Mouse (Mus musculus) adrenal gland, postnatal 0 days (tissue): ENCODE results near the gene Gm47955. TPM values are rescaled to one million over a fixed set of nuclear protein-coding genes. Genes with fewer than 3 reads are reported as not detected.

Experiments used
- polyA plus RNA-seq: library from polyadenylated mRNA; unstranded; fragments of >200 nt; fragmentation: Nextera tagmentation; extraction: Ambion mirVana; gene quantifications from 2 replicates; pipeline ENCODE4 v1.2.1, GENCODE M21; 2015

The Gm47955 gene
- polyA plus RNA-seq = not detected in 2 replicates

DNA sequence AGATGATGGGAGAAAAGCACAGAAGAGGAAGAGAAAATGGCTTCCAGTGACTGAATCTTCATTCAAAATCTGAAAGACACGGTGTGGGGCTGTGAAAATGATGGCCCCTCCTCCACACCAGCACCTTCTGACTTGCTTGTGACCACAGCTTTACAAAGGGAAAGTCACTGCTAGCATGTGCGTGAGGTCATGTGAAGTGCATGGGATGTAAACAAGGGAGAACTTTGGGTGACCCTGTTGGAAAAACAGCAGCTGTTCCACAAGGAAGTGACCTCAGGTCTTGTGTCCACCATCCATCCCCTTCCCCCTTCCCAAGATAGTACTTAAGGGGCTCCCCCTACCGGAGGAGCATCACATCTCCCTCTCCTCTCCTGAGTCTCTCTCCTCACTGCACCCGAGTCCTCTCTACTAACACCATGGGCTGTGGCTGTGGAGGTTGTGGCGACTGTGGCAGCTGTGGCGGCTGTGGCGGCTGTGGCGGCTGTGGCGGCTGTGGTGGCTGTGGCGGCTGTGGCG lies at the start of gene Gm47955:
Gm47955 (plus strand) TSS at position 417 of the 516 bp plus-strand sequence.

DNA sequence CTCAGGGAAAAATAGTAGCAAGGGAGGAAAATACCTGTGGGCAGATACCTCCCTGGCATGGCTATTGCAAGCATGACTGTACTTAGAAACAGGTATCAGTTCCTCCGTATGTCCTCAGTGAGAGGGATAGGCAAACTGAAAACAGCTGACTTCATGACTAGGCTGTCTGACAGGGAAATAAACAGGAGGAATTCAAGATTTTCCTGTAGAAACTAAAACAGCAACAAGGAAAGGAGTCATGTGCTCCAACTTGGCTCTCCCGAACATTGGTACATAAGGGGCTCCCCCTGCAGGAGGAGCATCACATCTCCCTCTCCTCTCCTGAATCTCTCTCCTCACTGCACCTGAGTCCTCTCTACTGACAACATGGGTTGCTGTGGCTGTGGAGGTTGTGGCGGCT lies 47.1 kb upstream of the Gm47955 start, which contains the start of gene A030005L19Rik:
A030005L19Rik (plus strand) TSS at position 301 of the 400 bp plus-strand sequence.

DNA sequence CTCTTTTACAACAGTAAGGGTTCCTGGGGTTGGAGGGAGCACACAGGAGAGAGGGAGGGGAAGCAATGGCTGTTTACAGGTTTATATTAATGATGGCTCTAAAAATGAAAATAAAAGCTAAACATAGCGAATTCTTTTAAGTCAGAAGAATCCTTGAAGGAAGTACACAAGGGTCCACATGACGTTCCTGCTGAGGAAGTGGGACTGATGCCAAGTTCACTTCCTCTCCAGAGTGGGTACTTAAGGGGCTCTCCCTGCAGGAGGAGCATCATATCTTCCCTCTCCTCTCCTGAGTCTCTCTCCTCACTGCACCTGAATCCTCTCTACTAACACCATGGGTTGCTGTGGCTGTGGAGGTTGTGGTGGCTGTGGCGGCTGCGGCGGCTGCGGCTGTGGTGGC lies 35.4 kb upstream of the Gm47955 start, which contains the start of gene A030014E15Rik:
A030014E15Rik (plus strand) TSS at position 268 of the 400 bp plus-strand sequence.

DNA sequence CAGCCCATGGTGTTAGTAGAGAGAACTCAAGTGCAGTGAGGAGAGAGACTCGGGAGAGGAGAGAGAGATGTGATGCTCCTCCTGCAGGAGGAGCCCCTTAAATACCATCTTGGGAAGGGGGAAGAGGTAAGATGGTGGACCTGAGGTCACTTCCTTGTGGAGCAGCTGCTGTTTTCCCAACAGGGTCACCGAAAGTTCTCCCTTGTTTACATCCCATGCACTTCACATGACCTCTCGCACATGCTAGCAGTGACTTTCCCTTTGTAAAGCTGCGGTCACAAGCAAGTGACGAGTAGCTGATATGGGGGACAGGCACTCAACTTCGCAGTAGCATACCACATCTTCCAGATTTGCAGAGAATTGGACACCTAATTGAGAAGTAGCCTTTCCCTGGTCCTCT lies 28.8 kb upstream of the Gm47955 start, which contains the start of gene Gm6217:
Gm6217 (minus strand) TSS at position 74 of the 400 bp plus-strand sequence.

DNA sequence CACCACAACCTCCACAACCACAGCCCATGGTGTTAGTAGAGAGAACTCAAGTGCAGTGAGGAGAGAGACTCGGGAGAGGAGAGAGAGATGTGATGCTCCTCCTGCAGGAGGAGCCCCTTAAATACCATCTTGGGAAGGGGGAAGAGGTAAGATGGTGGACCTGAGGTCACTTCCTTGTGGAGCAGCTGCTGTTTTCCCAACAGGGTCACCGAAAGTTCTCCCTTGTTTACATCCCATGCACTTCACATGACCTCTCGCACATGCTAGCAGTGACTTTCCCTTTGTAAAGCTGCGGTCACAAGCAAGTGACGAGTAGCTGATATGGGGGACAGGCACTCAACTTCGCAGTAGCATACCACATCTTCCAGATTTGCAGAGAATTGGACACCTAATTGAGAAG lies 16.8 kb upstream of the Gm47955 start, which contains the start of gene A030003K21Rik:
A030003K21Rik (minus strand) TSS at position 94 of the 400 bp plus-strand sequence.

GRCm38 (mm10) chr1:82955913-82956312 lies 4.2 kb upstream of the Gm47955 start, which contains the start of gene Gm7544:
Gm7544 (minus strand) TSS chr1:82956013.

DNA sequence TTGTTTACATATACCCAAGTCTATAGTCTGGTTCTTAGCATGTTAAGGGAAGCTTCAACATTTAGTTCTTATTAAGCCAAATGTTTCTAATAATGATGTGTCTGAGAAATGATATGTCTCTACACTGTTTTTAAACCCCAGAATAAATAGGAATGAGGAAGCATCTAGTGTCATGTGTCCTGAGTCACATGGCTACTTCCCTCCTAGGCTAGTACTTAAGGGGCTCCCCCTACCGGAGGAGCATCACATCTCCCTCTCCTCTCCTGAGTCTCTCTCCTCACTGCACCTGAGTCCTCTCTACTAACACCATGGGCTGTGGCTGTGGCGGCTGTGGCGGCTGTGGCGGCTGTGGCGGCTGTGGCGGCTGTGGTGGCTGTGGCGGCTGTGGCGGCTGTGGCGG lies 40.2 kb downstream of the Gm47955 start, which contains the start of gene Gm47959:
Gm47959 (plus strand) TSS at position 243 of the 400 bp plus-strand sequence.

Other genes with a start within 250 kb of the Gm47955 start
- 272 and 275 TPM in 2 replicates for gene Mff, start 235.4 kb upstream of the Gm47955 start, polyA plus RNA-seq
- 0.48 and 1.2 TPM in 2 replicates for gene Tm4sf20, start 191.8 kb upstream of the Gm47955 start, polyA plus RNA-seq
- gene Gm47791, start 189.0 kb upstream of the Gm47955 start, polyA plus RNA-seq = not detected in 2 replicates
- gene Agfg1, start 120.8 kb upstream of the Gm47955 start, polyA plus RNA-seq = 15.1 and 18.3 TPM in 2 replicates
- gene A030005L19Rik, start 47.0 kb upstream of the Gm47955 start, polyA plus RNA-seq = 0.27 TPM in 1 of 2 replicates, not detected in the other
- gene A030014E15Rik, start 35.4 kb upstream of the Gm47955 start, polyA plus RNA-seq = not detected in 2 replicates
- not detected in 2 replicates for gene Gm6217, start 28.9 kb upstream of the Gm47955 start, polyA plus RNA-seq
- not detected in 2 replicates for gene A030003K21Rik, start 16.9 kb upstream of the Gm47955 start, polyA plus RNA-seq
- gene Gm7544, start 4.3 kb upstream of the Gm47955 start, polyA plus RNA-seq = not detected in 2 replicates
- not detected in 2 replicates for gene Gm47959, start 40.3 kb downstream of the Gm47955 start, polyA plus RNA-seq
- 1.1 and 1.2 TPM in 2 replicates for gene Slc19a3, start 78.2 kb downstream of the Gm47955 start, polyA plus RNA-seq
- gene Krtap28-10, start 82.2 kb downstream of the Gm47955 start, polyA plus RNA-seq = not detected in 2 replicates
- not detected in 2 replicates for gene Gm47969, start 84.6 kb downstream of the Gm47955 start, polyA plus RNA-seq
- gene A030005K14Rik, start 99.1 kb downstream of the Gm47955 start, polyA plus RNA-seq = not detected in 2 replicates
- not detected in 2 replicates for gene Krtap28-13, start 100.6 kb downstream of the Gm47955 start, polyA plus RNA-seq
- 0.58 and 1.6 TPM in 2 replicates for gene Ccl20, start 156.5 kb downstream of the Gm47955 start, polyA plus RNA-seq
- gene Daw1, start 199.5 kb downstream of the Gm47955 start, polyA plus RNA-seq = 0.11 TPM in 1 of 2 replicates, not detected in the other